Mouse (Mus musculus): ENCODE measurements at regions not wholly inside any gene's neighbourhood (a gene's known extent, or its start where the extent isn't known, plus 50 kb on each side); places are given as distances from the start of the nearest gene placed in this dataset.

DNA sequence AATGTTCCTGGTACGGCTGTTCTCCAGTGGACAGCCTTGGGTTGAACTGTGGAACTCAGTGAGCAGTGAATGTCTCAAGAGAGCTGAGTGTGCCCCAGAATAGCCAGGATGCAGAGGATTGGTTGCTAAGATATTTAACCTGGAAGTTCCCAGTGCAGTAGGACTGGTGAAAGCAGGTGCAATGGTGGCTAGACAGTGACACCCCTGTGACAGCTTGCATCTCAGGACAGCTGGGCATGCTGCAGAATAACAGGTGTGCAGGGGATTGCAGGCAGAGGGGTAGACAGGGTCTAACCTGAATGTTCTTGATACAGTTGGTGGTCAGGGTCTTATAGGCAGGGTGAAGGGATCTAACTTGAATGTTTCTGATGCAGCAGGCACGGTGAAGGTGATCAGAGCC is 223.0 kb downstream of the Pabpc4l start:
- no peak for DNase-seq

DNA sequence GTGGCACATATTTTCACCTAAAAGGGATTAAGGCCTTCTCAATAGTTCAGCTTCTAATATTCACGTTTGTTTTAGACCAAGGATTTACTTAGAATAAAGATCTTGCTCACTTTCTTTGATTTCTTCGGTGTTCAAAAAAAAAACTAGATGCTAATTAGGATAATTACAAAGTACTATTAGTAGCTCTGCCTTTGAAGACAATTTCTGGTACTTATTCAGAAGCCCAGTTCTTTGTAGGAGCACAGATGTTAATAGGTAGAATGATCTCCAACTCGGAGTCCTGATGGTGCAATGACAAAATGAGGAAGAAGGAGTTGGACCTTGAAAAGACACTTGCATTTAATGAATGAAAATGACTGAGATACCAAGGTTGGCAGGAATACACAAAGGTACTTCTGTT is 242.3 kb downstream of the Pabpc4l start:
- DNase-seq: no peak

DNA sequence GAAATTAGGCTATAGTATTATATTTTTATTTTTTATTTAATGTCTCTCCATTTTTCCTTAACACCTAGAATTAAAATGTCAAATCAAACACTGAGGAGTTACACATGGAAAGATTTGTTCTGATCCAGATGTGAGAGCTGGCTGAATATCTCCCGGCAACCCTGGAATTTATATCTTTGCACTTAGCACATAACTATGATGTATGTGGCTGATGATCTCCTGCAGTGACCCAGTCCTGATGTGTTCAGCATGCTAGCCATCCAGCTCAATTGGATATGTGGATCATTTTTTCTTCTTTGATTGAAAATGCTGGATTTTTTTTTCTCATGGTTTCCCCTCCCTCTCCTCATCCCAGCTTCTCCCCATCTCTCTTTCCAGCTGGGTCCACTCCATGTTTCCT is 252.8 kb downstream of the Pabpc4l start:
- DNase-seq: peak; percentile 30 to 38

DNA sequence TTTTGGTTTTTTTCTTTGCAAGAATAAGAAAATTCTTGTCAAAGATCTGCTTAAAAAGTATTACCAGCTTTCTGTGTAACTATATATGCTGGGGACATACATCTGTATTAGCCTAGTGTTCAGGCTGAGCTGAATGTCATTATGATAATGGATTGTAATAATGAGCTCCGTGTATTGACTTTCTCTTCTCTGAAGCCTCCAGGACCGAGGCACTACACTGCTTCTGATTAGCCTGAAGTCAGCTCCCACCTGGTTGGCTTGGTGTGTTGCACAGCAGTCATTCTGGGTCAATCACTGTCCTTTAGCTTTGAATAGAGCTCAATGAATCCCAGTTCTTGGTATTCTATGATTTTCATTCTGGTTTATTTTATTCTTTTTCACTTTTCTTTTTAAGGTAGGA is 253.3 kb downstream of the Pabpc4l start:
- DNase-seq: no peak

DNA sequence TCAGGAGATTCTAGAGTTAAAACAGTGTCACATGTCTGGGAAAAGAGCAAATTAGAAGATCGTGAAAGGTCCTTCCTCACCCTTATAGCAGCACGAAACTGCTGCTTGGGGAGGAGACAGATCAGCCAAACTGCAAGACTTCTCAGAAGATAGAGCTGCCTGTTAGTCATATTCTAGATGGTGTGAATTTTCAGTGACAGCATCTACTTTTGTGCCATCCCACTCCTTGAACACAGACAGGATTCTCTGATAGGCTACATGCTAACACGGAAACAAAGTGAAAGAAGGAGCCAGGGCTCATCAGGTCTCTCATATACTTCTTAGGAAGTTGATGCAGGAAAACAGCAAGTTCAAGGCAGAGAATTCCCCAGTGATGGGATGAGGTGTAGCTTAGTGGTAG is 273.5 kb downstream of the Pabpc4l start:
- DNase-seq: no peak

DNA sequence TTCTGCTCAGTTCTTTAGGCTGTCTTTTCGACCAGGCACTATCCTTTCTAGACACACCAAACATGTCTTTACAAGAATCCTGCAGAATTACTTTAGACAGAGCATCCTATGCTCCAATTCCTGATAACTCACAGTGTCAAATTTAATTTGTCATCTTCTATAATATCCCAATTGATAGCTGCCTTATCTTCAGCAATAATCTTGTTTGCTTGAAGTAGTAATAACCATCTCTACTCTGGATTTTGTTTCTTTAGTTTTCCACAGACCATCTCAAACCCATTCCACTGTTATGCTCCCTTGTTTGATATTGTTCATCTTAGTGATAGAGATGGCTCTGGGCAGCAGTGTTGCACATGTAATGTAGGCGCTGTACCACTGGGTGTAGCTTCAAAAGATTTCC is 297.6 kb downstream of the Pabpc4l start:
- DNase-seq: no peak

Data from kidney, postnatal 4 days (tissue).